Mouse (Mus musculus): Measurements from ENCODE around the gene Krtap28-10.
"Not testable (repeated sequence)": the region's sequence is repeated elsewhere in the genome, so short reads cannot be mapped to it uniquely, and the experiment has no call there.

The Krtap28-10 gene

DNA sequence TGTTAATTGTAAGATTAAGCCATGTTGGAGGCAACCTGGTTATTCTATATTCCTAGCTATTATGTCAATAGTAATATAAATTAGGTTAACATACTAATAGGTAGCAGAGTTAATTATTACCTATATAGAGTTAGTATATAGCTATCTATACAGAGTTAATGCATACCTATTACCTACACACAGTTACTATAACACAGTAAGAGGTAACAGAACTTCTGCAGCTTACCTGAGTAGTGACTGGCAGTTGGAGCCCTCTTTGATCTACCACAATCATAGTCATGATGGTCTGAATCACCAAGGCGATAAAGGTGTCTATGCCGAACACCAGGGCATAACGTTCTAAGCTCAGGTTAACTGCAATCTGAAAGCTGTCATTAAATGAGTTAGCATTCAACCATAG is 27.8 kb downstream of the Krtap28-10 start:
- no peak for DNase-seq (ENCODE audit: low spot score in 2 of 2)

DNA sequence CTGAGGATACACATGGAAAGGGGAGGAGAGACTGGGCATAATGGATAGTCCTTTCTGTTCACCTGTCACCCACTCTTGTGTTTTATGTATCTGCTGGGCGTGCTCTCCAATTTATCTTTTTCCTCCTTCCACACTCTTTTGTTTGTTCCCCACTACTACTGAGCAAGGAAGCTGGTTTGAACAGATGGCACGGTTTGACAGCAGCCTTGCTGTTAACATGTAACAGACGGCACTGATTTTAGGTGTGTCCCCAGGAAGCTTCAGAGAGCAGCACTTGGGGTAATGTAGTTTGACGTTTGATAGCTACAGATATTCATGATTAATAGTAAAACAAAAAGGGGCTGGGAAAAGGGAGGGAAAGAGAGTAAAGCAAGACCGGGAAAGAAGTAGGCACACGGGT is 34.8 kb downstream of the Krtap28-10 start:
- no peak for DNase-seq (ENCODE audit: low spot score in 2 of 2)

DNA sequence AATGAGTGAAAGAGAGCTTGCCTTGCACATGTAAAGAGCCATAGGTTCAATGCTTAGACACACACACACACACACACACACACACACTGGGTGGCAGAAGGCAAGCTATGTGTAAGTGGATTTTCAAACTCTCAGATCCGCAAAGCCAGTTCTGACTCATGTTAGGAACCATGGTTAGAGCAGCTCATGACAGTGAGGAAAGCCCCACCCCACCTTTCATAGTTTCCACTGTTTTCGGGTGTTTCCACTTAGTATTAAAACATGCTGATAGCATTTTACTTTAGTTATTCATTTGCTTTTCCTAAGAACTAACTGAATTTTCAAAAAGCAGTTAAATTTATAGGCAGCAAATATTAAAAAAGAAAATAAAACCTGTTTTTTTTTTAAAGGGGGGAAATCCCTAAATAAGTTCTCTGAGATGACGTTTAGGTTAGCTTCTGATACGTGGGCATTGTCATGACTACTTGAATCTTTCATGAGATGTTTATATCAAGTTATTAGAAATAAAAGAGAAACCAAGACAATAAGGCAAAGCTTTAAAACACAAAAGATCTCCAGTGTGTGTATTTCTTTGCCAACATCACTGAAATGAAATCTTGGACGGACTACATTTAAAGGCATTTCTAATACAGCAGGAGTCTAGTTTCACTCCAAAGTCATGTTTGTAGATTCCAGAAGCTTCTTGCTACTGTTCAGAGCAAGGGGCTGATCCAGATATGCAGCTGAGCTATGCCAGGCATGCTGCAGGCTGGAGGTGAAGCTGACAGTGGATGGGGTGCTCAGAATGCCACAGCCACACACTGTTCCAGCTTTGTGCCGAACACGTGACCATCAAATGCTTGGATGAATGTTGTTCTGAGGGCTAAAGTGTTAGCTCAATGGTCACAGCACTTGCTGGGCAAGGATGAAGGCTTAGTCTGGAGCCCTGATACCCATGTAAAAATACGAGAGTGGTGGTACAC is 35.8 kb downstream of the Krtap28-10 start:
- no peak for DNase-seq (ENCODE audit: low spot score in 2 of 2)

DNA sequence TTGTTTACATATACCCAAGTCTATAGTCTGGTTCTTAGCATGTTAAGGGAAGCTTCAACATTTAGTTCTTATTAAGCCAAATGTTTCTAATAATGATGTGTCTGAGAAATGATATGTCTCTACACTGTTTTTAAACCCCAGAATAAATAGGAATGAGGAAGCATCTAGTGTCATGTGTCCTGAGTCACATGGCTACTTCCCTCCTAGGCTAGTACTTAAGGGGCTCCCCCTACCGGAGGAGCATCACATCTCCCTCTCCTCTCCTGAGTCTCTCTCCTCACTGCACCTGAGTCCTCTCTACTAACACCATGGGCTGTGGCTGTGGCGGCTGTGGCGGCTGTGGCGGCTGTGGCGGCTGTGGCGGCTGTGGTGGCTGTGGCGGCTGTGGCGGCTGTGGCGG is 42.0 kb downstream of the Krtap28-10 start, which contains the start of gene Gm47959:
Gene Gm47959 (plus strand): TSS at position 243 of the 400 bp plus-strand sequence.
- not testable (repeated sequence) for DNase-seq (ENCODE audit: low spot score in 2 of 2)

DNA sequence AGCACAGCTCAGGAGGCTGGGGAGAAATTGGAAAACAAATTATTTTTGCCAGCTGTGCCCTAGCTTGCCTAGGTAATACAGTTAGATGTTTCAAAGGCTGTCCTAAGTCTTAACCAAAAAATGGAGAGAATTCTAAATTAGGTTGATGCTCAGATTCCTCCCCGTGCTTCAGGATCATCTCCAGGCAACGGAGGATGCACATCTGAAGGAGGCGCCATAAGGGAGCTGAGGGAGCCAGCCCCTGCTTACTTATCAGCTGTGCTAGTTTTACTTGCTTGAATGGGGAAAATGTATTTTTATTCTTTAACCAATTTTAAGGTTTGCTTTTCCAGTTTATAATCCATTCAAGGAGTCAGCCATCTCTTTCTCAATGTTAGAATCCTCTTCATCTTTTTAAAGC is 48.3 kb downstream of the Krtap28-10 start:
- no peak for DNase-seq (ENCODE audit: low spot score in 2 of 2)

DNA sequence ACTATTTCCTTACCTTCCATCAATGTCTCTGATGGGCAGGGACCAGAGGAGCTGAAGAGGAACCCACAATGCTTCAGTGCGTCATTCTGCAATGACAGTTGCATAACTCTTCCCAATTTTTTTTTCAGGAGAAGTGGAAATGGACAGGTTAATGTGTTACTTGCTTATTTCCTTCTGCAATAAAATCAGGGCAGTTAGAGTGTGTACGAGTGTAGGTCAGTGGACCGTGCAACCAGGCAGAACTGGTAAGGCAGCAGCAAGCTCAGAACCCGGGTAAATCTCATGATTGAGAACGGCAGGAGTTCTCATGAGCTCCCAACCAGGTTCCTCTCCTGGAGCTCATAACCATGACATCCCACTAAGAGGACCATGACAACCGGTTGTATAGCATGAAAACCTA is 50.2 kb downstream of the Krtap28-10 start:
- DNase-seq (ENCODE audit: low spot score in 2 of 2) = no peak

DNA sequence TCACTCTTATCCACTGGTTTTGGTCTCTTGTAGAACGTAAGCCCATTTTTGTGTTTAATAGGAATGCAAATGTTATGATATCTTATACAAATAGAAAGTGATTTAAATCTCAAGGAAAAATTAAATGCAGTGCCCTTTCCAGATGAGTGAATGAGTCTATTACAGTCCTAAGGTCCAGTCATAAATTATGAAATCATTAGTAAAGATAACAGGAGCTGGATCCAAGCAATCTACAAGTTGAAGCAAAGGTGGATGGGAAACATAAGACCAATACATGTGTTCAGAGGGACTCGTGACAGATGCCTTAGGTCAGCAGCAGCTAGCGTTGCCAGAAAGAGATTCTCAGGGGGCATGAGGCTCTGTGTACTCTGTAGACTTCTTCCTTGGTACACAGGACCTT is 50.7 kb downstream of the Krtap28-10 start:
- no peak for DNase-seq (ENCODE audit: low spot score in 2 of 2)

Data from spleen, postnatal 14 days (tissue).